ENCODE assay signal across 9 mouse cellular contexts in genomic region chr3:55226501-55227213, GRCm38 (mm10). TPM values are rescaled to one million over a fixed set of nuclear protein-coding genes. Genes with fewer than 3 reads are reported as not detected.
DNase-seq lines count a peak whose midpoint lies in the region; ATAC-seq and TF ChIP-seq lines count a peak whose summit lies in the region.
"Had no signal": no experiment of that assay in that cellular context is flagged by ENCODE, and none has a peak within 500 bp of the region (broad histone marks: within the 10 kb centered on the region; RNA-seq: fewer than 3 reads in every experiment).

No protein-coding gene starts in this region.

- peak overlapping the region; percentile 48 for H3K4me2 ChIP-seq in forebrain, embryonic 15.5 days (replicated peaks)
- peak overlapping the region; percentile 38 for H3K4me2 ChIP-seq in limb, embryonic 13.5 days (replicated peaks)

- in situ Hi-C loops in ES-E14 (cut with MboI; ENCODE audit: low sequenced_read_pairs in 2 of 2, unreplicated experiment in 2 of 2) = no loop called here

- no peak overlapping the region for H3K9ac ChIP-seq in ES-E14 (ENCODE audit: insufficient read depth, low read depth, low read length, poor library complexity, severe bottlenecking)
- H3K9ac ChIP-seq in forebrain, embryonic 15.5 days (replicated peaks) = no peak overlapping the region
- H3K9ac ChIP-seq in limb, embryonic 13.5 days = no peak overlapping the region
- H3K9ac ChIP-seq: liver, embryonic 14.5 days had no signal

- no peaks in the 10 kb centered on the region for H3K27me3 ChIP-seq in forebrain, embryonic 15.5 days
- H3K27me3 ChIP-seq in limb, embryonic 13.5 days = peaks cover 8% of the 10 kb centered on the region; the same call in 1 of the 2 replicates

- WGBS in forebrain, embryonic 15.5 days = 18% methylated on average over 18 of the region's 18 CpGs
- 24% methylated on average over 17 of the region's 18 CpGs for WGBS in limb, embryonic 13.5 days

- H3K9me3 ChIP-seq in ES-E14 (ENCODE audit: control insufficient read depth, insufficient read depth, low read depth, low read length) = no peaks in the 10 kb centered on the region
- H3K9me3 ChIP-seq in forebrain, embryonic 15.5 days = no peaks in the 10 kb centered on the region
- 0 out of 2 replicates have a peak, but pooled peaks cover 6% of the 10 kb centered on the region for H3K9me3 ChIP-seq in limb, embryonic 13.5 days

- H3K36me3 ChIP-seq in ES-E14 (ENCODE audit: control insufficient read depth, insufficient read depth, low read length, poor library complexity, severe bottlenecking) = no peaks in the 10 kb centered on the region
- no peaks in the 10 kb centered on the region for H3K36me3 ChIP-seq in forebrain, embryonic 15.5 days
- no peaks in the 10 kb centered on the region for H3K36me3 ChIP-seq in limb, embryonic 13.5 days

- H3K4me3 ChIP-seq in ES-E14 (ENCODE audit: insufficient read depth in 1 of 2, low read depth in 1 of 2, low read length in 2 of 2, poor library complexity in 1 of 2, severe bottlenecking in 1 of 2) = no peak overlapping the region
- H3K4me3 ChIP-seq in forebrain, embryonic 15.5 days = peak overlapping the region; percentile 31
- no peak overlapping the region for H3K4me3 ChIP-seq in limb, embryonic 13.5 days

- DNase-seq in adrenal gland, adult 2 months = peak; percentile 13
- DNase-seq in adrenal gland, adult 18-20 months (ENCODE audit: low spot score in 2 of 2) = no peak
- peak; percentile 11 for DNase-seq in ES-E14 (ENCODE audit: low read depth, low spot score)
- DNase-seq in retina, embryonic 14.5 days (ENCODE audit: low spot score) = peak; percentile 76
- DNase-seq in thymus, adult 18-20 months = no peak
- DNase-seq in urinary bladder, postnatal 10 days (ENCODE audit: low spot score) = no peak

- peak; percentile 86 for ATAC-seq in forebrain, embryonic 15.5 days (replicated peaks)
- peak; percentile 89 for ATAC-seq in limb, embryonic 13.5 days (ENCODE audit: low FRiP score, low read depth)

- H3K4me1 ChIP-seq in ES-E14 (ENCODE audit: control insufficient read depth in 2 of 2, insufficient read depth in 2 of 2, low read length in 2 of 2, poor library complexity in 1 of 2) = no peaks in the 10 kb centered on the region
- H3K4me1 ChIP-seq in forebrain, embryonic 15.5 days = peaks cover 12% of the 10 kb centered on the region
- peaks cover 7% of the 10 kb centered on the region; the same call in 1 of the 2 replicates for H3K4me1 ChIP-seq in limb, embryonic 13.5 days

- H3K27ac ChIP-seq in ES-E14 (ENCODE audit: insufficient read depth, low read depth, low read length, poor library complexity, severe bottlenecking) = no peak overlapping the region
- H3K27ac ChIP-seq in forebrain, embryonic 15.5 days (replicated peaks) = peak overlapping the region; percentile 15; the same call in 1 of the 2 replicates
- H3K27ac ChIP-seq in limb, embryonic 13.5 days = no peak overlapping the region
- H3K27ac ChIP-seq: liver, embryonic 14.5 days had no signal

TF ChIP-seq in ES-E14, 5 proteins besides CTCF, POLR2A, EP300 and RAD21:
- TF ChIP-seq MAFK (IDR thresholded peaks at IDR 0.05; ENCODE audit: insufficient read depth, low read depth, low read length) (no peak), ZNF384 (IDR thresholded peaks at IDR 0.05; ENCODE audit: low read depth, low read length) (no peak), ZC3H11A (IDR thresholded peaks at IDR 0.05; ENCODE audit: borderline replicate concordance, low read depth, low read length) (no peak), HCFC1 (IDR thresholded peaks at IDR 0.05; ENCODE audit: borderline replicate concordance, insufficient read depth, low read length) (no peak), CHD2 (IDR thresholded peaks at IDR 0.05; ENCODE audit: low read depth, low read length) (no peak)

RNA-seq across cellular contexts. Expression of gene Dclk1, which starts 15.5 kb away (rescaled TPM):
- 1 to 10 TPM; 2.6 to 6.3 TPM for total RNA-seq in adrenal gland, adult 2 months (2021)
- 0.26 and 0.52 TPM in 2 replicates for polyA plus RNA-seq in adrenal gland, adult 2 months (2012; rRNA removed)
- total RNA-seq in adrenal gland, adult 18-20 months (2021) = 1 to 10 TPM; 2.6 to 5.2 TPM
- total RNA-seq in ES-E14 (2012; rRNA removed) = 0.42 and 1.7 TPM in 2 replicates
- 253 TPM in 2 replicates for polyA plus RNA-seq in forebrain, embryonic 15.5 days (2015; fragmentation: Nextera tagmentation; extraction: Ambion mirVana)
- 73.5 and 84.6 TPM in 2 replicates for polyA plus RNA-seq in limb, embryonic 13.5 days (2015; fragmentation: Nextera tagmentation; extraction: Ambion mirVana)

RNA-seq across cellular contexts. Expression of gene Sohlh2, which starts 44.8 kb away (rescaled TPM):
- not detected for total RNA-seq in adrenal gland, adult 2 months (2021)
- not detected in 2 replicates for polyA plus RNA-seq in adrenal gland, adult 2 months (2012; rRNA removed)
- not detected for total RNA-seq in adrenal gland, adult 18-20 months (2021)
- 8.9 and 14.1 TPM in 2 replicates for total RNA-seq in ES-E14 (2012; rRNA removed)
- polyA plus RNA-seq in forebrain, embryonic 15.5 days (2015; fragmentation: Nextera tagmentation; extraction: Ambion mirVana) = not detected in 2 replicates
- polyA plus RNA-seq in limb, embryonic 13.5 days (2015; fragmentation: Nextera tagmentation; extraction: Ambion mirVana) = not detected in 2 replicates
- polyA plus RNA-seq: liver, embryonic 14.5 days had no signal

Comparison
In these comparisons a context has a peak if more than half of its experiments do, and no peak if none do; other contexts are left out.
1. DNase-seq: peak in adrenal gland, adult 2 months (single experiment), ES-E14 (single experiment) and retina, embryonic 14.5 days (single experiment); none in adrenal gland, adult 18-20 months (0 of 2), thymus, adult 18-20 months (0 of 2) and urinary bladder, postnatal 10 days (single experiment).